Mouse (Mus musculus) ES-Bruce4 (cell line): Measurements from ENCODE around the gene Rassf7. TPM values are rescaled to one million over a fixed set of nuclear protein-coding genes. Genes with fewer than 3 reads are reported as not detected.

ENCODE experiments used
- H3K27ac ChIP-seq: 2 replicates; pipeline ENCODE4 v1.5.1; 2012; ENCODE audit warnings: low read length, inconsistent platforms; ENCODE audit not compliant: insufficient read depth
- H3K27me3 ChIP-seq: 2 replicates; pipeline ENCODE4 v1.6.1; 2012; ENCODE audit warnings: mild to moderate bottlenecking, low read length, inconsistent platforms; ENCODE audit not compliant: control insufficient read depth, poor library complexity, insufficient read depth, severe bottlenecking
- H3K36me3 ChIP-seq: 2 replicates; pipeline ENCODE4 v1.6.1; 2012; ENCODE audit warnings: inconsistent platforms, mild to moderate bottlenecking, low read length, moderate library complexity; ENCODE audit not compliant: control insufficient read depth, poor library complexity, insufficient read depth, severe bottlenecking
- H3K4me1 ChIP-seq: one replicate; pipeline ENCODE4 v1.8.1; 2011; ENCODE audit warnings: low read length; ENCODE audit not compliant: control insufficient read depth, insufficient read depth
- H3K4me3 ChIP-seq: 2 replicates; pipeline ENCODE4 v1.5.1; 2011; ENCODE audit warnings: low read depth, mild to moderate bottlenecking, low read length
- H3K9ac ChIP-seq: 2 replicates; pipeline ENCODE4 v1.6.1; 2012; ENCODE audit warnings: low read depth, mild to moderate bottlenecking, inconsistent platforms; ENCODE audit not compliant: poor library complexity, severe bottlenecking
- H3K9me3 ChIP-seq: replicated peaks from 2 replicates; pipeline ENCODE4 v1.6.1; 2012; ENCODE audit warnings: mild to moderate bottlenecking, low read length, inconsistent platforms; ENCODE audit not compliant: control insufficient read depth, poor library complexity, insufficient read depth, severe bottlenecking
- CTCF ChIP-seq: IDR thresholded peaks from one replicate; pipeline ENCODE4 v1.8.1; 2011; ENCODE audit warnings: low read depth, low read length
- EP300 ChIP-seq: IDR thresholded peaks from 2 replicates; pipeline ENCODE4 v1.6.1; 2011; ENCODE audit warnings: low read depth, low read length; ENCODE audit not compliant: insufficient read depth
- POLR2A ChIP-seq: IDR thresholded peaks from one replicate; pipeline ENCODE4 v1.8.1; 2011; ENCODE audit warnings: low read length; ENCODE audit not compliant: insufficient read depth
- polyA plus RNA-seq: library from polyadenylated mRNA; stranded (reverse); fragments of >200 nt; gene quantifications from 2 replicates; pipeline ENCODE4 v1.2.4, GENCODE M21; 2011; ENCODE audit warnings: low read depth; ENCODE audit not compliant: missing spikeins, insufficient read depth, insufficient read length

Rassf7 gene
- polyA plus RNA-seq, 1 experiment: 29.6 TPM

DNA sequence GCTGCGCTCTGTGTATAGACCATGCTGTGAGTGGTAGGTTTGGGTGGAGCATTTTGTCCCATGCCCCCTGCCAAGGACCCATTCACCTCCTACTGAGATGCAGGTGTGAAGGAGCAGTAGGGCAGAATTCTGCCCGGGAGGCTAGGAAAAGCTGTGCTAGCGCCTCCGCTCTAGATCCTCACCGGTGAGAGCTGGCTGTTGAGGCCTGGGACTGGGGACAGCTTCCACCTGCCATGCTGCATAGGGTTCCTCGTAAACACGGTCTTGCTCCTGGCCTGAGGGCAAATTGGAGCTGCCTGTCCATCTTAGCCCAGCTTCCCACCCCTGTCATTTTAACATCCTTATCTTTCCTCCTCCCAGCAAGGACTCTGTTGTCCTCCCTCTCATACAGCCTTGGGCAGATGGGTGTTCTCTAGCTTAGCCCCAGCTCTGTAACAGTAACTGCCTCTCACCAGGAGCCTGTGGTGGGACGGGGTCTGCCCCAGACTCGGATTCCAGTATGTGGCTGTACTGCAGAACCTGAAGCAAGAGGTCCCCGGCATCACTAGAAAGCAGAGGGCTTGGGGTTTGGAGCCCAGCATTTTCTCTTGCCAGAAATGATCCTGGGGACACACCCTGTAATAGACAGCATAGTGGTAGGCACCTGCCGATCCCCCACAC lies 48.5 kb downstream of the Rassf7 start:
- Histone ChIP-seq H3K4me1 (no peaks in the 10 kb centered on the region), H3K9me3 (no peaks in the 10 kb centered on the region), H3K27ac (no peak overlapping the region), H3K4me3 (no peak overlapping the region), H3K9ac (no peak overlapping the region), H3K36me3 (peaks cover 31% of the 10 kb centered on the region), H3K27me3 (no peaks in the 10 kb centered on the region)
- TF ChIP-seq POLR2A (no peak), EP300 (no peak)

DNA sequence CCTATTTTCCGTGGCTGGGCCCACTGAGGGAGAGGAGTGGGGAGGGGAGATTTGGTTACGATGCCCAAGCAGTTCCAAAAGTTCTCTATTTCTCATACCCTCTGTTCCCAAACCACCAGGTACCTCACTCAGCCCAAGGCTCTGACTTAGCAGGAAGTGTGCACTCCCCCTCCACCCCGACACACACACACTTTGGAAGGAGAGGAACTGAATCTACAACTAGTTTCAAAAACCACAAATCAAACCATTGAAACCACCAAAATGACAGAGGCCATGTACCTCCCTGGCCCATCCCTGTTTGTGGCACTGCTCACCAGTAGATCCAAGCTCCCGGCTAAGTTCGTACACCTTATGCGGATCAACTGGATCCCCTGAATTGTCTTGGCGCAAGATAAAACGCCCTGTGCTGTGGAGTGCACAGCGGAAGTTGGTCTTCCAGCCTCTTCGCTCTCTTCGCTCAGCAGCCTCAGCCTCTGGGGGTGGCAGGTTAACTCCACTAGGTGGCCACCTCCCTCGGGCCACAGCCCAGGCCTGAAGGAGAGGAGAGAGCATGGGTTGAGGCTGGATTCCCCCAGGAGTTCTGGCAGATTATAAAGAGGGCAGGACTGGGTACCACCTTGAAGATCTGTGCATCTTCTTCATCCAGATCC lies 49.2 kb downstream of the Rassf7 start:
- Histone ChIP-seq H3K27ac (no peak overlapping the region), H3K36me3 (peaks cover 25% of the 10 kb centered on the region), H3K9ac (no peak overlapping the region), H3K4me3 (no peak overlapping the region), H3K4me1 (no peaks in the 10 kb centered on the region), H3K27me3 (no peaks in the 10 kb centered on the region), H3K9me3 (no peaks in the 10 kb centered on the region)
- TF ChIP-seq CTCF (peak; percentile 30), POLR2A (no peak)

DNA sequence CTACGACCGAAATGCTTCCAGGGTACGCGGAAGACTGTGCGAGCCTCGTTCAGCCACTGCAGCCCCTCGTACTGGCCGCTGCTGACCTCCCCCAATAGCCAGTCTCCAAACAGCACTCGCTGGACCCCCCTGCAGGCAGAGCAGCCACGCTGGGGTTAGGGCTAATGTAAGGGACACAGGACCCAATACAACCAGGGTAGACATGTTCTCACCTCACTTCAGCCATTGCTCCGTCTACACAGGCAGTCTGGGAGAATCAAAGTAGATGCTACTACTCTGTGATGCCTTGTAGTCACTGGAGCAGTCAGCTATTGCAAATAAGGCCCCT lies 49.7 kb downstream of the Rassf7 start:
- Histone ChIP-seq H3K4me1 (no peaks in the 10 kb centered on the region), H3K4me3 (no peak overlapping the region), H3K36me3 (peaks cover 20% of the 10 kb centered on the region), H3K9ac (no peak overlapping the region), H3K27me3 (no peaks in the 10 kb centered on the region), H3K9me3 (no peaks in the 10 kb centered on the region), H3K27ac (no peak overlapping the region)
- TF ChIP-seq EP300 (no peak), CTCF (no peak), POLR2A (no peak)

DNA sequence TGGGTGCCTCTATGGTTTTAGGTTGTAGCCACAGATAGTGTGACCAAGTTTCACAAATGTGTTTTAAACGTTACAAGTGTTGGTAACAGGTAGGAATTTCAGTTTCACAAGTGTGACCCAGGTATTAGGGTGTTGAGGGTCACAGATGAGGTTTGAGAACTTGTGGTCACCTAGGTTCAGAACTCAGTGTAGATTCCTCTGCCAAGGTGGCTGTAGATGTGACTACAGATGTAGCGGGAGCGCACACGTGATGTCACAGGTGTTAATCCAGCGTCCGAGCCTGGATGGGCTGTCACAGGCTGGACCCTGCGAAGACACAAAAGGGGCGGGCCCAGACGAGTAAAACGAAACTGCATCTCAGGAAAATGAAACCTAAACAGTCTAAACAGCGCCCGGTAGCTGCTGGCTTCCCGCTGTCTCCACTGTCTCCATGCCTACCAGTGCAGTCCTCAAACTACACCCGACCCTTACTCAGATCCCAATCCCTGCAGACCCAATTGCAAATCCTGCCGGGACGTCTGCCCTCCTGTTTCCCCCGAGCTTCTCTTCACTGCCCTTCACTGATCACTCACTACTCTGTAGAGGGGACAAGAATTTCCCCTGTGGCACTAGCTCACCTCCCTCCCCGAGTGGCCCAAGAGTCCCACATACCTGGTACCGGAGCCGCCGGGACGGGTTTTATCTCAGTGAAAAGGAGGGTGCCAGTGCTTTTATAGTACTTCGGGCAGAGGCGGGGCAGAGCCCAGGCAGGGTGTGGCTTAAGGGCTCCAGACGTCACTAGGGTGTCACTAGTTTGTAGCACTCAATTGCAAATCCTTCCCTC lies 50.3 kb downstream of the Rassf7 start, which contains the start of gene Irf7:
TSS of gene Irf7 (minus strand) at position 743 of the 823 bp plus-strand sequence.
- Histone ChIP-seq H3K36me3 (peaks cover 14% of the 10 kb centered on the region), H3K4me3 (no peak within 1 kb of the TSS), H3K27ac (no peak within 1 kb of the TSS), H3K4me1 (no peaks in the 10 kb centered on the region), H3K9me3 (no peaks in the 10 kb centered on the region), H3K27me3 (no peaks in the 10 kb centered on the region), H3K9ac (no peak within 1 kb of the TSS)
- TF ChIP-seq EP300 (no peak), POLR2A (no peak), CTCF (no peak)

Other genes starting within 250 kb of the Rassf7 start
- gene Ifitm1, start 248.6 kb upstream of the Rassf7 start, polyA plus RNA-seq: 501 and 504 TPM in 2 replicates
- gene Ifitm3, start 205.1 kb upstream of the Rassf7 start, polyA plus RNA-seq: 410 and 433 TPM in 2 replicates
- gene Ifitm6, start 197.9 kb upstream of the Rassf7 start, polyA plus RNA-seq: not detected in 2 replicates
- gene Gm17387, start 186.7 kb upstream of the Rassf7 start, polyA plus RNA-seq: not detected in 2 replicates
- gene B4galnt4, start 154.8 kb upstream of the Rassf7 start, polyA plus RNA-seq: 18.3 and 22.2 TPM in 2 replicates
- gene Pkp3, start 137.6 kb upstream of the Rassf7 start, polyA plus RNA-seq: 19.6 and 22.0 TPM in 2 replicates
- 15.4 and 23.2 TPM in 2 replicates for gene Sigirr, start 115.3 kb upstream of the Rassf7 start, polyA plus RNA-seq
- gene Ano9, start 98.1 kb upstream of the Rassf7 start, polyA plus RNA-seq: 19.1 and 22.1 TPM in 2 replicates
- gene Ptdss2, start 93.5 kb upstream of the Rassf7 start, polyA plus RNA-seq: 42.5 and 55.3 TPM in 2 replicates
- 44.8 and 48.5 TPM in 2 replicates for gene Rnh1, start 43.0 kb upstream of the Rassf7 start, polyA plus RNA-seq
- 50.5 and 51.8 TPM in 2 replicates for gene Hras, start 21.9 kb upstream of the Rassf7 start, polyA plus RNA-seq
- 3.3 and 3.4 TPM in 2 replicates for gene Lrrc56, start 21.7 kb upstream of the Rassf7 start, polyA plus RNA-seq
- 5.9 and 6.6 TPM in 2 replicates for gene Lmntd2, start 1.8 kb upstream of the Rassf7 start, polyA plus RNA-seq
- gene Phrf1, start 12.9 kb downstream of the Rassf7 start, polyA plus RNA-seq: 99.5 and 99.9 TPM in 2 replicates
- 0.57 TPM in 1 of 2 replicates, not detected in the other for gene Irf7, start 50.6 kb downstream of the Rassf7 start, polyA plus RNA-seq
- not detected in 2 replicates for gene Cdhr5, start 60.9 kb downstream of the Rassf7 start, polyA plus RNA-seq
- gene Sct, start 63.3 kb downstream of the Rassf7 start, polyA plus RNA-seq: 7.4 and 8.5 TPM in 2 replicates
- gene Drd4, start 76.1 kb downstream of the Rassf7 start, polyA plus RNA-seq: 0.21 and 0.65 TPM in 2 replicates
- 79.2 and 79.4 TPM in 2 replicates for gene Deaf1, start 111.8 kb downstream of the Rassf7 start, polyA plus RNA-seq
- 7.0 and 8.2 TPM in 2 replicates for gene Tmem80, start 111.9 kb downstream of the Rassf7 start, polyA plus RNA-seq
- 39.8 and 46.0 TPM in 2 replicates for gene Eps8l2, start 123.0 kb downstream of the Rassf7 start, polyA plus RNA-seq
- gene Taldo1, start 176.3 kb downstream of the Rassf7 start, polyA plus RNA-seq: 210 and 226 TPM in 2 replicates
- gene Gatd1, start 198.3 kb downstream of the Rassf7 start, polyA plus RNA-seq: 36.7 and 45.4 TPM in 2 replicates
- gene Cend1, start 213.6 kb downstream of the Rassf7 start, polyA plus RNA-seq: 1.3 and 2.2 TPM in 2 replicates
- gene Slc25a22, start 222.0 kb downstream of the Rassf7 start, polyA plus RNA-seq: 16.3 and 19.9 TPM in 2 replicates
- gene Pidd1, start 228.2 kb downstream of the Rassf7 start, polyA plus RNA-seq: 22.1 and 27.6 TPM in 2 replicates
- gene Rplp2, start 231.5 kb downstream of the Rassf7 start, polyA plus RNA-seq: 2,328 and 2,759 TPM in 2 replicates
- gene Pnpla2, start 239.3 kb downstream of the Rassf7 start, polyA plus RNA-seq: 33.3 and 43.5 TPM in 2 replicates
- 13.5 and 14.0 TPM in 2 replicates for gene Cracr2b, start 245.2 kb downstream of the Rassf7 start, polyA plus RNA-seq